Mouse (Mus musculus) skeletal muscle tissue, postnatal 0 days (tissue): ENCODE results near the gene Rbm47. TPM values are rescaled to one million over a fixed set of nuclear protein-coding genes. Genes with fewer than 3 reads are reported as not detected.

Experiments
- microRNA-seq, 2 experiments: library from miRNA; unstranded; fragments of <30 nt; microRNA quantifications; one replicate each; pipeline ENCODE4; 2016
- polyA plus RNA-seq: library from polyadenylated mRNA; unstranded; fragments of >200 nt; fragmentation: Nextera tagmentation; extraction: Ambion mirVana; gene quantifications from 2 replicates; pipeline ENCODE4 v1.2.1, GENCODE M21; 2015

The Rbm47 gene
- polyA plus RNA-seq = 3.3 and 7.7 TPM in 2 replicates

DNA sequence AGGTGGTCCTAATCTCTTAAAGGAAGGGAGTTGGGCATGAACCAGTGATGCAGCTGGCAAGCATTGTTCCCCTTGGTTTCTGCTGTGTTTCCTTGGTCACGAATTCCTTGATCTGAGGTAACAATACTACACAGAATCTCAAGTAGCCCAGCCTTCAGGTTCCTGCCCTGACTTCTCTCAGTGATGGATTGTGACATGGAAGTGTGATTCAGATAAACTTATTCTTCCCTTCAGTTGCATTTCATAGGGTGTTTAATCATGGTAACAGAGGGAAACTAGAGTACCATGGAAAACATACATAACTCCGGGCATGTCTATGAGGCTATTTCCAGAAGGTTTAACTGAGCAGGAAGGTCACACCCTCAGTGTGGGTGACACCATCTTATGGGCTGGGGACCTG lies at the start of gene Rbm47:
Rbm47 (minus strand) TSS at position 101 of the 400 bp plus-strand sequence.

DNA sequence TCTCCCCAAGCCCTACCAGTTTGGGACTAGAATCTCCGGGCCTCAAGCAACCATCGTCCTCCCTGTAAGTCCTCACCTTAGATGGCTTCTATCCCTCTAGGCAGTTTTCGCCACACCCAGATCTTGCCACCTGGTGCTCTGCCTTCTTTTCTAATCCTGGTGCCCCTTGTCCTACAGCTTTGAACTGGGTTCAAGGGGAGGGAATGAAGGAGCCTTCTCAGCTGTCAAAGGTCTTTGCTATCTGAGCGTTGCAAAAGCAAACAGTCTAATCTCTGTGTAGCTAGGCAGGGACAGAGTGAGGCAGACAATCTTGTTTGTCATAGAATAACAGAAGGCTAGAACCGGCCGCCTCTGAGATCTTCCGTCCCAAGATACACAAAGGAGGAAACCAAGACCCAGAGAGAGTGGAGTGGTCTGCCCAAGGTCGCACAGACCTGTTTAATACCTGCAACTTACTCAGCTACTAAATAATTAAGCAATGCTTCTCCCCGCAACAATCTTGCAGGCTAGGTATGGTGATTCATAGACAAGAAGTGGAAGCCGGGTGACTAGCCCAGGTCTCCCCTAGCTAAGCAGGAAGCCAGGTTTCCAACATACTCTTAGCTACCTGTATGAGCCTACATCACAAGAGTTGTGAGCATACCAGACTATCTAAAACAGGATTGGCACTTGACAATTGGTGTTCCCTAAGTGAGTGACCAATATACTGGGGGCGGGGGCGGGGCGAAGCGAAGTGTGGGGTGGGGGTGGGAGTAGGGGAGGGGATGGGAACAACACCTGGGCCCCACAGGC lies 168.6 kb downstream of the Rbm47 start, which contains the start of gene 9130230L23Rik:
9130230L23Rik (minus strand) TSS at position 152 of the 792 bp plus-strand sequence.

Small RNA genes within 50 kb of the gene (microRNA-seq; reads per million reads assigned to microRNA genes)
- gene Gm25952 = 0 reads per million in 2 experiments

Other genes starting within 250 kb of the Rbm47 start
- gene Chrna9, start 238.2 kb downstream of the Rbm47 start, polyA plus RNA-seq = 51.8 and 57.0 TPM in 2 replicates
- gene 9130230L23Rik, start 168.8 kb downstream of the Rbm47 start, polyA plus RNA-seq = 1.1 and 1.2 TPM in 2 replicates
- 0.56 and 0.87 TPM in 2 replicates for gene Nsun7, start 86.8 kb upstream of the Rbm47 start, polyA plus RNA-seq